Mouse (Mus musculus) left cerebral cortex, adult 2 months (tissue): ENCODE data around the gene Mrvi1. TPM values are rescaled to one million over a fixed set of nuclear protein-coding genes. Genes with fewer than 3 reads are reported as not detected.

Source experiments
- DNase-seq, 2 experiments: peaks; one replicate each; pipeline ENCODE4 v3.0.0; 2021 to 2022; ENCODE audit warnings: low spot score in 2 of 2, mixed read lengths in 1 of 2; ENCODE audit errors: extremely low spot score in 1 of 2
- H3K27ac ChIP-seq: fragments of 200-600 bp; 2 replicates; pipeline ENCODE4 v1.8.1; 2022
- H3K4me3 ChIP-seq: fragments of 200-600 bp; 2 replicates; pipeline ENCODE4 v1.8.1; 2022
- CTCF ChIP-seq: fragments of 200-600 bp; IDR thresholded peaks from 2 replicates; pipeline ENCODE4 v1.8.1; 2022; ENCODE audit warnings: antibody characterized with exemption, mild to moderate bottlenecking, moderate library complexity
- intact Hi-C: fragments of 180-260 bp; cut with DNase I; formaldehyde crosslinking; loops from one replicate; pipeline ENCODE4 v1.15.1; 2025
- total RNA-seq, 2 experiments: library from RNA; stranded (reverse); gene quantifications; 2 replicates each; pipeline ENCODE4 v1.2.3; 2021

Gene Mrvi1
- total RNA-seq, 2 experiments from 2014 or later = 1.4 to 4.3 TPM

GRCm38 (mm10) chr7:110818787-110819350 lies 163.4 kb downstream of the Mrvi1 start:
- intact Hi-C loops = loop anchor here (5.0 kb wide), 1 partner anchor 128 kb away; no protein-coding TSS in a partner anchor

More at GRCm38 (mm10) chr7:110818787-110819350, 163.4 kb downstream of the Mrvi1 start:
- no peak for DNase-seq
- H3K4me3 ChIP-seq = no peak overlapping the region
- no peak overlapping the region for H3K27ac ChIP-seq
- no peak for TF ChIP-seq CTCF

Other genes with a start within 250 kb of the Mrvi1 start
- 10 to 100 TPM; 24.4 to 25.3 TPM for gene Ampd3, start 214.3 kb downstream of the Mrvi1 start, total RNA-seq
- gene Rnf141, start 138.0 kb downstream of the Mrvi1 start, total RNA-seq = 10 to 100 TPM; 72.1 to 72.6 TPM
- 1 to 10 TPM; 2.0 to 3.4 TPM for gene Lyve1, start 119.2 kb downstream of the Mrvi1 start, total RNA-seq
- 10 to 100 TPM; 40.7 to 44.8 TPM for gene Ctr9, start 46.5 kb upstream of the Mrvi1 start, total RNA-seq
- gene Eif4g2, start 100.6 kb upstream of the Mrvi1 start, total RNA-seq = 100 to 1,000 TPM; 624 to 655 TPM